Mouse (Mus musculus): ENCODE measurements around the gene Lrrc49. TPM values are rescaled to one million over a fixed set of nuclear protein-coding genes. Genes with fewer than 3 reads are reported as not detected.

Gene Lrrc49
- polyA plus RNA-seq, 1 experiment from 2014 or later = 12.3 TPM

DNA sequence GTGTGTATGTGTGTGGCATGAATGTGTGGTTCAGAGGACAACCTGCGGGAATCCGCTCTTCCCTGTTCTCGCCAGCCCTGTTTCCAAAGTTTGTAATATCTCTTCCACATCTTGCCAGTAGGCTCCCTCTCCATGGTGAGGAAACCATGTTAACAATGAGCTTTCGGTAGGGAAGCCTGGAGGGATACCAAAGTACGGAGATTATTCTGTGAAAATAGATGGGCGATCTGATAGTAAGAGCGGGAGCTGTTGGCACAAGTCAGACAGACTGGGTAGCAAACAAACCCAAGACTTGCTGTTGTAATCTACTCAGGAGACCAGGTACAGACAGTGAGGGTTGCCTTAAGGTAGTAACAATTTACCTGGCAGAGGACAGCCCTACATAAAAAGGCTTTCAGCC lies 124.1 kb downstream of the Lrrc49 start:
- 81% methylated on average over 7 of the region's 7 CpGs for WGBS
- ATAC-seq (replicated peaks; ENCODE audit: low FRiP score, low read depth) (no peak), DNase-seq (ENCODE audit: low spot score) (no peak)
- Histone ChIP-seq H3K4me3 (replicated peaks; ENCODE audit: low read depth, low read length) (no peak overlapping the region), H3K27me3 (ENCODE audit: insufficient read depth, low read length) (no peaks in the 10 kb centered on the region), H3K27ac (peak overlapping the region; percentile 84; the same call in 1 of the 2 replicates), H3K36me3 (ENCODE audit: insufficient read depth, low read length) (no peaks in the 10 kb centered on the region), H3K9ac (ENCODE audit: low read depth, low read length) (no peak overlapping the region), H3K4me2 (ENCODE audit: low read length) (no peak overlapping the region), H3K9me3 (replicated peaks; ENCODE audit: low read length) (no peaks in the 10 kb centered on the region), H3K4me1 (replicated peaks; ENCODE audit: insufficient read depth, low read length) (peaks cover 12% of the 10 kb centered on the region)
- no peak for TF ChIP-seq CTCF (IDR thresholded peaks at IDR 0.05; ENCODE audit: low read depth)

DNA sequence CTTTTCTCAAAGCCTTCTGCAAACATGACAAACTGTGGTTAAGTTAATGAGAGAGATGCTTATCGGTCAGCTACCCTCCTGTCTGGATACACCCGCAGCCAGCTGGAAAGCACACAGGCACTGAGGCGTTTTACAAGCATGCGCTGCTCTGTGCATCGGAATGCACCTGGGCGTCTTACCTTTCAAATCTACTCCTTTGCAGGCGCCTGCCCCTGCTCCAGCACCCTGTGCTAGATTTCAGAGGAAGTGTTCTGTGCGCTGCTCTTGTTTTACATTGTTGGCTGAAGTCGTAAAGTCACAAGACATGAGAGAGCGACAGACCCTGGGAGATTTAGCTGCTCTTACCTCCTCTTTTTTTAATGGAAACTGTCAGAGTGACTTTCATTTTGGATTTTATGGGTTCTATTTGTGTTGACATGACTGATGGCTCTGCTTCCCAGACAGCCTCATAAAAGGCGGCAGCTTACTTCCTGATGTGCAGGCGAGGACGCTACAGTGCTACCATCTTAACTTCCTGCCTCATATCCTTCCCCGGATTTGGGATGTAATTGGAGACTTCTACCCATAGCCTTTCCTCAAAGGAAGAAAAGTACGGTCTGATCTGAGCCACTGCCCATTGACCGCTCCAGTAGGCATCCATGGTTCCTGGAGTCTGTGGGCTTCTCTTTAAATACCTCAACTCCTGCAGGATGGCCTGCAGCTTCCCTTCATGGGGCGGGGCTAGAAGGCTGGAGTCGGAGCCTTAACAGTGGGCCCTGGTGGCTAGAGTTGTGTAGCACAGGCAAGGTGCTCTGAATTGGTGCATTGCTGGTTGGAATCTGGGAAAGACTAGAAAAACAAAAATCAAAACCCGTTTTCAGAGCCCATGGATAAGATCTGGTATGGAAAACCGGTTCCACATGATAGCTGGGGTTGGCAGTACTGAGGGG lies 125.3 kb downstream of the Lrrc49 start:
- Histone ChIP-seq H3K4me1 (replicated peaks; ENCODE audit: insufficient read depth, low read length) (peaks cover 12% of the 10 kb centered on the region), H3K9me3 (replicated peaks; ENCODE audit: low read length) (no peaks in the 10 kb centered on the region), H3K9ac (ENCODE audit: low read depth, low read length) (no peak overlapping the region), H3K4me3 (replicated peaks; ENCODE audit: low read depth, low read length) (peak overlapping the region; percentile 18; the same call in 1 of the 2 replicates), H3K27me3 (ENCODE audit: insufficient read depth, low read length) (no peaks in the 10 kb centered on the region), H3K27ac (peak overlapping the region; percentile 84), H3K4me2 (ENCODE audit: low read length) (peak overlapping the region; percentile 58), H3K36me3 (ENCODE audit: insufficient read depth, low read length) (no peaks in the 10 kb centered on the region)
- ATAC-seq (replicated peaks; ENCODE audit: low FRiP score, low read depth) (peak; percentile 85), DNase-seq (ENCODE audit: low spot score) (peak; percentile 93)
- TF ChIP-seq CTCF (IDR thresholded peaks at IDR 0.05; ENCODE audit: low read depth) = peak; percentile 75
- 3% methylated on average over 20 of the region's 20 CpGs for WGBS

DNA sequence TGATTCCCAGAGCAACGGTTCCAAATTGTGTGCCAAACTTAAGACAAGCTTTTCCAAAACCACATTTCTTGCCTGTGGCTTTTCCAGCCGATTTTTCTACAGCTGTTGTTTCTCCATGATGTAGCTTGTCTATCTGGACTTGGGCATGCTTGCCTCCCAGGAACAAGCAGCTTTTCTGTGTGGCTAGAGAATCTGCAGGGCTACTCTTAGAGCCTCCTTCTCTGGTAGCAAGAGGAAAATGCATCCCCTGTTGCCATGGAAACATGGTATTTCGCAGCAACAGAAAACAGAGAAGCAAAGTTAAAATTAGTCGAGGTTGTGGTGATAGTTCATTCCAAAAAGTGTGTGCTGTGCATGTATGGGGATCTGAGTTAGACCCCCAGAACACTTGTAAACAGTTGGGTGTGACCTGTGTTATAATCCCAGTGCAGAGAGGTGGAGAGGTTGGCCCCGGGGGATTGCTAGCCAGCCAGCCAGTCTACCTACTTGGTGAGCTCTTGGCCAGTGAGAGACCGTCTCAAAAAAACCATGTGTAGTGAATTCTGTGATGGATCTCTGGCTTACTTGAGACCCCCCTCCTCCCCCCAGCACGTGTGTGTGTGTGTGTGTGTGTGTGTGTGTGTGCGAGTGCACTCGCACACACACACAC lies 126.2 kb downstream of the Lrrc49 start:
- ATAC-seq (replicated peaks; ENCODE audit: low FRiP score, low read depth) = no peak
- Histone ChIP-seq H3K27ac (peak overlapping the region; percentile 84), H3K9ac (ENCODE audit: low read depth, low read length) (no peak overlapping the region), H3K4me1 (replicated peaks; ENCODE audit: insufficient read depth, low read length) (peaks cover 12% of the 10 kb centered on the region), H3K4me3 (replicated peaks; ENCODE audit: low read depth, low read length) (no peak overlapping the region), H3K9me3 (replicated peaks; ENCODE audit: low read length) (no peaks in the 10 kb centered on the region), H3K27me3 (ENCODE audit: insufficient read depth, low read length) (no peaks in the 10 kb centered on the region), H3K36me3 (ENCODE audit: insufficient read depth, low read length) (no peaks in the 10 kb centered on the region), H3K4me2 (ENCODE audit: low read length) (peak overlapping the region; percentile 58)
- TF ChIP-seq CTCF (IDR thresholded peaks at IDR 0.05; ENCODE audit: low read depth) = no peak
- DNase-seq (ENCODE audit: low spot score) = peak; percentile 59
- WGBS = 25% methylated on average over 9 of the region's 9 CpGs

DNA sequence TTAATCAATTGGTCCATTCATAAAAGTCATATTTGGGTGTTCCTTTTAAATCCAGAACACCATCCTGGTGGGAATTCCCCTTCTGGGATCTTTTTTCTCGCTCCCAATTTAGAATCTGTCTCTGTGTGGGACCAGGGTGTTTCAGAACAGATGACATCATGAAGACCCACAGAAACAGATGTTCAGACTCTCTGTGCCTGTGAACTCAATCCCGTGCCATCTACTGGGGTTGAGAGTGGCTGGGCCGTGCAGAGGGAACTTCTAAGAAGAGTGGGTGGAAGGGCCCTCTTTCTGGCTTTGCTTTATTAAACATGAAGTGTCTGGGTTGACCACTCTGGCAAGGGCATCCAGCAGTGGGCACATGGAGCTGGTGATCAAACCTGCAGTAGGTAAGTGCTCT lies 129.5 kb downstream of the Lrrc49 start:
- no peak overlapping the region for H3K9ac ChIP-seq (ENCODE audit: low read depth, low read length)
- ATAC-seq (replicated peaks; ENCODE audit: low FRiP score, low read depth) = no peak
- 88% methylated on average over 3 of the region's 3 CpGs for WGBS

DNA sequence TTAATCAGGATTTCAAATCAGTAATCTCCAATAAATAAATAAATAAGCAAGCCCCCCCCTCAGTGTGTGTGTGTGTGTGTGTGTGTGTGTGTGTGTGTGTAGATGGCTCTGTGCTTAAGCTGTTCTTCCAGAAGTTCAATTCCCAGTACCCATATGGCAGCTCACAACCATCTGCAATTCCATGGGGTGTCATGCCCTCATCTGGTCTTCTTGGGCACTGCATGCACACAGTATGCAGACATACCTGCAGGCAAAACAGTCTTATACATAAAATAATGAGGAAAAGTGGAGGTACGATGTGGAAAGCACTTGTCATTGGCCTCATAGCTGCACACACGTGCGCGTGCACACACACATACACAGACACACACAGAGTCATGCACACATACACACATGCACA lies 136.7 kb downstream of the Lrrc49 start:
- Histone ChIP-seq H3K9me3 (replicated peaks; ENCODE audit: low read length) (no peaks in the 10 kb centered on the region), H3K4me2 (ENCODE audit: low read length) (no peak overlapping the region), H3K27ac (no peak overlapping the region), H3K27me3 (ENCODE audit: insufficient read depth, low read length) (no peaks in the 10 kb centered on the region), H3K9ac (ENCODE audit: low read depth, low read length) (no peak overlapping the region), H3K36me3 (ENCODE audit: insufficient read depth, low read length) (no peaks in the 10 kb centered on the region), H3K4me3 (replicated peaks; ENCODE audit: low read depth, low read length) (no peak overlapping the region), H3K4me1 (replicated peaks; ENCODE audit: insufficient read depth, low read length) (no peaks in the 10 kb centered on the region)
- DNase-seq (ENCODE audit: low spot score) (no peak), ATAC-seq (replicated peaks; ENCODE audit: low FRiP score, low read depth) (no peak)
- WGBS = 94% methylated on average over 4 of the region's 4 CpGs
- peak; percentile 39 for TF ChIP-seq CTCF (IDR thresholded peaks at IDR 0.05; ENCODE audit: low read depth)

More for the DNA sequence above, 129.5 kb downstream of the Lrrc49 start:
- Histone ChIP-seq H3K4me2 (ENCODE audit: low read length) (no peak overlapping the region), H3K9me3 (replicated peaks; ENCODE audit: low read length) (no peaks in the 10 kb centered on the region), H3K27ac (no peak overlapping the region), H3K27me3 (ENCODE audit: insufficient read depth, low read length) (no peaks in the 10 kb centered on the region), H3K4me1 (replicated peaks; ENCODE audit: insufficient read depth, low read length) (peaks cover 12% of the 10 kb centered on the region), H3K4me3 (replicated peaks; ENCODE audit: low read depth, low read length) (no peak overlapping the region), H3K36me3 (ENCODE audit: insufficient read depth, low read length) (no peaks in the 10 kb centered on the region)
- no peak for TF ChIP-seq CTCF (IDR thresholded peaks at IDR 0.05; ENCODE audit: low read depth)
- DNase-seq (ENCODE audit: low spot score) = no peak

DNA sequence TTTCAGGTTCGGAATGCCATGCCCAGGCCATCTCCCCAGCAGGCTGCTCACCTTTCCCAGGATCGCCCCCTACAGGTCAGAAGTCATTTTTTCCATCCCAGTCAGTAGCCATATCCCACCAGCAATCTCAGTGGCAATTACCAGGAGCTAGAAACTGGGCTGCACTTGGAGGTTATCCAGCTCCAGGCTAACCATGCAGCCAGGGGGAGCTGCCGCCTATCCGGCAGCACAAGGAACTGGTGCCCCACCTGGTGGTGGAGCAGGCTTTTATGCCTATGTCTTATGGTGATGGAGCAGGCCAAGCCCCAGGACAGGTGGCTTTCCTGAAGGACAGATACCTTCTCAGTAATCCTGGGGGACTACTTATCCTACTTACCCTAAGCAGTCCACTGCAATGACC lies 139.8 kb downstream of the Lrrc49 start:
- no peak overlapping the region for H3K9ac ChIP-seq (ENCODE audit: low read depth, low read length)
- H3K4me2 ChIP-seq (ENCODE audit: low read length) = no peak overlapping the region
- ATAC-seq (replicated peaks; ENCODE audit: low FRiP score, low read depth) = peak; percentile 25; the same call in 1 of the 2 replicates
- no peak overlapping the region for H3K4me3 ChIP-seq (replicated peaks; ENCODE audit: low read depth, low read length)
- no peaks in the 10 kb centered on the region for H3K36me3 ChIP-seq (ENCODE audit: insufficient read depth, low read length)
- DNase-seq (ENCODE audit: low spot score) = peak; percentile 65
- no peak overlapping the region for H3K27ac ChIP-seq
- WGBS = 33% methylated on average over 4 of the region's 4 CpGs
- no peaks in the 10 kb centered on the region for H3K9me3 ChIP-seq (replicated peaks; ENCODE audit: low read length)
- no peaks in the 10 kb centered on the region for H3K27me3 ChIP-seq (ENCODE audit: insufficient read depth, low read length)
- TF ChIP-seq CTCF (IDR thresholded peaks at IDR 0.05; ENCODE audit: low read depth) = peak; percentile 92
- no peaks in the 10 kb centered on the region for H3K4me1 ChIP-seq (replicated peaks; ENCODE audit: insufficient read depth, low read length)
